Mouse (Mus musculus) heart, embryonic 10.5 days (tissue): ENCODE data around the gene Adora1. TPM values are rescaled to one million over a fixed set of nuclear protein-coding genes. Genes with fewer than 3 reads are reported as not detected.
A peak's percentile ranks its signal among the peaks of the same experiment; 100 is the strongest.

Experiments used
- DNase-seq: peaks from one replicate; pipeline ENCODE4 v3.0.0-alpha.2; 2017; ENCODE audit warnings: low spot score
- H3K27ac ChIP-seq: fragments of 300-500 bp; sonication (generic); 2 replicates; pipeline ENCODE4 v1.5.1; 2016; ENCODE audit warnings: mild to moderate bottlenecking
- H3K27me3 ChIP-seq: fragments of 300-500 bp; sonication (generic); 2 replicates; pipeline ENCODE4 v1.6.1; 2016; ENCODE audit warnings: mild to moderate bottlenecking; ENCODE audit not compliant: poor library complexity, insufficient read depth, severe bottlenecking
- H3K36me3 ChIP-seq: fragments of 300-500 bp; sonication (generic); 2 replicates; pipeline ENCODE4 v1.6.1; 2016; ENCODE audit warnings: mild to moderate bottlenecking, moderate library complexity
- H3K4me1 ChIP-seq: fragments of 300-500 bp; sonication (generic); 2 replicates; pipeline ENCODE4 v1.6.1; 2016; ENCODE audit warnings: mild to moderate bottlenecking
- H3K4me3 ChIP-seq: fragments of 300-500 bp; sonication (generic); 2 replicates; pipeline ENCODE4 v1.5.1; 2016; ENCODE audit warnings: mild to moderate bottlenecking, moderate library complexity
- H3K9me3 ChIP-seq: fragments of 300-500 bp; sonication (generic); 2 replicates; pipeline ENCODE4 v1.6.1; 2016; ENCODE audit warnings: mild to moderate bottlenecking, moderate library complexity
- WGBS: fragments of 180-500 bp; shearing (Covaris S2); methylation state at CpG from one replicate; pipeline ENCODE4 v1.1.7; 2016; 5-methylcytosine and 5-hydroxymethylcytosine counted together
- polyA plus RNA-seq: library from polyadenylated mRNA; unstranded; fragments of >200 nt; fragmentation: Nextera tagmentation; extraction: Ambion mirVana; gene quantifications from 2 replicates; pipeline ENCODE4 v1.2.1, GENCODE M21; 2016

Adora1 gene
- polyA plus RNA-seq, 1 experiment from 2014 or later: 8.0 TPM

DNA sequence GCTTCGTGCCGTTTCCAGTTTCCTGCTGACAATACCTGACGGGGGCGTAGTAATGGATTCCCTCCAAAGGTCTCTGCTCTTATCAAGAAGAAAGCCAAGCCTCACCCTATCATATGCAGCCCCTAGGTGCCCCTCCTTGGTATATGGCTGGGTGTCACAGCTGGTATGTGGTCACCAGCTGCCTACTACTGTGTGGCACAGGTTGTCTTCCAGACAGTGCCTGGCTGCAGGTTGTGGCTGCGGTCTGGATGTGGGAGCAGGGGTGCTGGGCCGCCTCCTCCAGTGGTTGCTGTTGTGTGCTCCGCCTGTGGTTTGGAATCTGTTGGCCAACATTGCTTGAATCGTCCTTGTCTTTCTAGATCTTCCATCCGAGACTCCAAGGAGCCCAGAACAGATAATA lies 84.5 kb downstream of the Adora1 start:
- 87% methylated on average over 9 of the region's 9 CpGs for WGBS

GRCm38 (mm10) chr1:134150076-134150475 lies 85.2 kb downstream of the Adora1 start:
- WGBS: 52% methylated on average over 8 of the region's 8 CpGs
- H3K9me3 ChIP-seq: no peaks in the 10 kb centered on the region
- no peaks in the 10 kb centered on the region for H3K27me3 ChIP-seq
- H3K36me3 ChIP-seq: no peaks in the 10 kb centered on the region
- H3K27ac ChIP-seq: peak overlapping the region; percentile 19; the same call in 1 of the 2 replicates
- peaks cover 27% of the 10 kb centered on the region for H3K4me1 ChIP-seq
- H3K4me3 ChIP-seq: no peak overlapping the region
- DNase-seq: no peak

More for the DNA sequence above, 84.5 kb downstream of the Adora1 start:
- H3K27ac ChIP-seq: no peak overlapping the region
- no peaks in the 10 kb centered on the region for H3K27me3 ChIP-seq
- H3K4me1 ChIP-seq: peaks cover 27% of the 10 kb centered on the region
- no peak overlapping the region for H3K4me3 ChIP-seq
- H3K9me3 ChIP-seq: no peaks in the 10 kb centered on the region
- DNase-seq: no peak
- no peaks in the 10 kb centered on the region for H3K36me3 ChIP-seq

Other genes starting within 250 kb of the Adora1 start
- 9.5 and 11.2 TPM in 2 replicates for gene Fmod, start 198.2 kb downstream of the Adora1 start, polyA plus RNA-seq
- 26.1 and 34.2 TPM in 2 replicates for gene Btg2, start 156.3 kb downstream of the Adora1 start, polyA plus RNA-seq
- 1.1 and 2.0 TPM in 2 replicates for gene Chit1, start 124.2 kb downstream of the Adora1 start, polyA plus RNA-seq
- gene Chil1, start 53.3 kb downstream of the Adora1 start, polyA plus RNA-seq: 0.87 and 1.1 TPM in 2 replicates
- 0.33 and 0.43 TPM in 2 replicates for gene Mybph, start 42.0 kb downstream of the Adora1 start, polyA plus RNA-seq
- gene Myog, start 54.6 kb upstream of the Adora1 start, polyA plus RNA-seq: 0.86 and 2.3 TPM in 2 replicates
- gene Ppfia4, start 97.5 kb upstream of the Adora1 start, polyA plus RNA-seq: 8.5 and 16.0 TPM in 2 replicates
- gene Tmem183a, start 126.5 kb upstream of the Adora1 start, polyA plus RNA-seq: 81.9 and 95.9 TPM in 2 replicates
- not detected in 2 replicates for gene 4933406M09Rik, start 150.5 kb upstream of the Adora1 start, polyA plus RNA-seq
- gene Cyb5r1, start 170.1 kb upstream of the Adora1 start, polyA plus RNA-seq: 37.4 and 42.2 TPM in 2 replicates
- gene Adipor1, start 179.9 kb upstream of the Adora1 start, polyA plus RNA-seq: 91.3 and 119 TPM in 2 replicates
- gene Klhl12, start 220.1 kb upstream of the Adora1 start, polyA plus RNA-seq: 23.8 and 25.1 TPM in 2 replicates